Mouse (Mus musculus) pancreas, adult 10 weeks (tissue): ENCODE results near the gene Pspn. TPM values are rescaled to one million over a fixed set of nuclear protein-coding genes. Genes with fewer than 3 reads are reported as not detected.

Experiments
- polyA plus RNA-seq: library from polyadenylated mRNA; stranded (reverse); fragments of 350-450 nt; fragmentation: Illumina TruSeq; extraction: RNeasy Lipid Tissue Mini Kit (QIAGEN cat#74804); gene quantifications from one replicate; pipeline ENCODE4 v1.2.3, GENCODE M21; 2015; ENCODE audit warnings: low read depth, low replicate concordance; ENCODE audit not compliant: insufficient read depth

The Pspn gene
- not detected for polyA plus RNA-seq

GRCm38 (mm10) chr17:56999968-57000609 is at the start of gene Pspn:
Pspn (minus strand) TSS chr17:57000018.

GRCm38 (mm10) chr17:57041554-57041953 is 41.7 kb upstream of the Pspn start, which contains the start of gene Slc25a41:
Slc25a41 (minus strand) TSS chr17:57041654.

GRCm38 (mm10) chr17:57030931-57031660 is 31.3 kb upstream of the Pspn start, which contains the start of gene Khsrp:
Khsrp (minus strand) TSS chr17:57031522.

GRCm38 (mm10) chr17:57011236-57012141 is 11.7 kb upstream of the Pspn start, which contains the start of the genes Gtf2f1 and Gm17949:
Gtf2f1 (minus strand) TSS chr17:57011288.
Gm17949 (plus strand) TSS chr17:57011469.

GRCm38 (mm10) chr17:56997029-56997667 is 2.7 kb downstream of the Pspn start, which contains the start of gene Alkbh7:
Alkbh7 (plus strand) TSS chr17:56997339.

GRCm38 (mm10) chr17:56990115-56990746 is 9.6 kb downstream of the Pspn start, which contains the start of gene Clpp:
Clpp (plus strand) TSS chr17:56990305.

DNA sequence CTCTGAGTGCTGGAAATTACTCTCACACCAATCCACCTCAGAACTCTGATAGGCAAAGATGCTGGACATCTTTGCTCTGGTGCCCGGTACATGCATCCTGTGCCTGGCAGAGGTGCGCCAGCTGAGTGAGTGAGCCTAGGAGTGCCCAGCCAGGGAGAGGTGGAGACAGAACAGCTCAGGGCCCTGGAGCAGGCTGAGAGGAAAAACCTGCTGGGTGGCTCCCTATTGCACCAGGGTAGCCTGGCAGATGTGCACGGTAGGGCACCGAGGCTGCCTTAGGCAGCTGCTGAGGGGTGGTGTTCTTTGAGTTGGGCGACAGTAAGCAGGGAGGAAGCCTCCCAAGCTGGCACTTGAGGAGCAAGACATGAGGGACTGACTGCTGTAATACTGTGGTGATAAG is 17.8 kb downstream of the Pspn start, which contains the start of gene Acer1:
Gene Acer1, minus strand, starts transcription at position 114 of the 400 bp plus-strand sequence.

Other genes starting within 250 kb of the Pspn start
- gene Nrtn, start 242.5 kb downstream of the Pspn start, polyA plus RNA-seq: 3.2 TPM
- 13.9 TPM for gene Dus3l, start 235.3 kb downstream of the Pspn start, polyA plus RNA-seq
- gene Prr22, start 229.8 kb downstream of the Pspn start, polyA plus RNA-seq: not detected
- gene Rfx2, start 169.0 kb downstream of the Pspn start, polyA plus RNA-seq: 2.0 TPM
- gene Acsbg2, start 125.6 kb downstream of the Pspn start, polyA plus RNA-seq: not detected
- not detected for gene 1700061G19Rik, start 124.5 kb downstream of the Pspn start, polyA plus RNA-seq
- 6.3 TPM for gene Mllt1, start 64.6 kb downstream of the Pspn start, polyA plus RNA-seq
- gene Acer1, start 17.9 kb downstream of the Pspn start, polyA plus RNA-seq: not detected
- gene Clpp, start 9.7 kb downstream of the Pspn start, polyA plus RNA-seq: 19.7 TPM
- 10.0 TPM for gene Alkbh7, start 2.7 kb downstream of the Pspn start, polyA plus RNA-seq
- 7.4 TPM for gene Gtf2f1, start 11.3 kb upstream of the Pspn start, polyA plus RNA-seq
- gene Gm17949, start 11.5 kb upstream of the Pspn start, polyA plus RNA-seq: not detected
- gene Khsrp, start 31.5 kb upstream of the Pspn start, polyA plus RNA-seq: 14.1 TPM
- gene Slc25a41, start 41.6 kb upstream of the Pspn start, polyA plus RNA-seq: not detected
- 20.0 TPM for gene Crb3, start 59.1 kb upstream of the Pspn start, polyA plus RNA-seq
- gene Slc25a23, start 59.8 kb upstream of the Pspn start, polyA plus RNA-seq: 15.4 TPM
- gene Dennd1c, start 78.5 kb upstream of the Pspn start, polyA plus RNA-seq: 3.3 TPM
- 1.5 TPM for gene Tubb4a, start 87.8 kb upstream of the Pspn start, polyA plus RNA-seq
- 1.3 TPM for gene Tnfsf9, start 105.3 kb upstream of the Pspn start, polyA plus RNA-seq
- not detected for gene Cd70, start 149.8 kb upstream of the Pspn start, polyA plus RNA-seq
- not detected for gene Tnfsf14, start 194.2 kb upstream of the Pspn start, polyA plus RNA-seq
- gene C3, start 228.1 kb upstream of the Pspn start, polyA plus RNA-seq: 236 TPM
- 23.7 TPM for gene Gpr108, start 248.4 kb upstream of the Pspn start, polyA plus RNA-seq
- gene Trip10, start 249.4 kb upstream of the Pspn start, polyA plus RNA-seq: 19.2 TPM